Mouse (Mus musculus): ENCODE data around the gene Tex2. TPM values are rescaled to one million over a fixed set of nuclear protein-coding genes. Genes with fewer than 3 reads are reported as not detected.

The Tex2 gene
- polyA plus RNA-seq, 1 experiment from 2014 or later = 9.2 TPM

DNA sequence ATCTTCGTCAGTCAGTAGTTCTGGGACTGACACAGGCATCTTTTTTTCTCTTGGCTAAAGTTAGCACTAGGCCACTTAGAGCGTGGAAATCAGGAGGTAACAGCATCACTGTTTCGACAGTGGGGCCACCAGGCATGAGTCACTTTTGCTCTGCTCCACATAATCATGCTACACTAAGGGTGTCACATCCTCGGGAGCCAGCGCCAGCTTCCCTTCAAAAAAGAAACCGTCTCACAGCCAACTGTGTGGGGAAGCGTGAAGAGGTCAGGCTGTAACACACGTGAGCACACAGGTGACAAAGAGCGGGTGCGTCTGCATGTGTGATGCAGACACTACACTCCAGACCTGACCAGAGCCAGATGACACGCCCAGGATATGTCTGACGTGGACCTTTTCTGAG lies 49.0 kb downstream of the Tex2 start:
- no peaks in the 10 kb centered on the region for H3K9me3 ChIP-seq (replicated peaks)
- peaks cover 36% of the 10 kb centered on the region for H3K36me3 ChIP-seq (replicated peaks)
- WGBS (ENCODE audit: insufficient replicate concordance) = 67% methylated on average over 12 of the region's 12 CpGs
- H3K9ac ChIP-seq = no peak overlapping the region
- H3K27ac ChIP-seq (replicated peaks) = no peak overlapping the region
- H3K4me2 ChIP-seq = no peak overlapping the region
- H3K4me3 ChIP-seq (replicated peaks) = no peak overlapping the region
- no peak for ATAC-seq (ENCODE audit: insufficient read depth)
- H3K4me1 ChIP-seq (replicated peaks) = peaks cover 7% of the 10 kb centered on the region; the same call in 1 of the 2 replicates
- no peaks in the 10 kb centered on the region for H3K27me3 ChIP-seq

DNA sequence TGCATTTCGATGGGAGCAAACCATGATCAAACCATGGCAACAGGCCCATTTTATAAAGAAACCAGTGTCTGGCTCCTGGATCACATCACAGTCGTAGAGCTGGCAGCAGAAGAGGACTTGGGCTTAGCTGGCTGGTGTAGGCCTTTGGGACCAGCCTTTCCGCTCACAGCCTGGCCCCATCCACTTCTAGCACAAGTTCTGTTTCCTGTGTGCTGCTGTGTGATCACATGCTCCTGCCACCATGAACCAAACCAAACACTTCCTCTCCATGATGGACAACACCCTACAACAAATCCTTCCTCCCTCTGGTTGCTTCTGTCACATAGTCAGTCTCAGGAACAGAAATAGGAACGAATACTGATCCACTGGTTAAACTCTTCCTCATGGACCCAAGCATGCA lies 50.5 kb downstream of the Tex2 start:
- Histone ChIP-seq H3K4me1 (replicated peaks) (peaks cover 16% of the 10 kb centered on the region), H3K9ac (no peak overlapping the region), H3K4me2 (no peak overlapping the region), H3K36me3 (replicated peaks) (peaks cover 29% of the 10 kb centered on the region), H3K27ac (replicated peaks) (no peak overlapping the region), H3K4me3 (replicated peaks) (no peak overlapping the region), H3K27me3 (no peaks in the 10 kb centered on the region), H3K9me3 (replicated peaks) (no peaks in the 10 kb centered on the region)
- WGBS (ENCODE audit: insufficient replicate concordance) = 58% methylated on average over 4 of the region's 4 CpGs
- no peak for ATAC-seq (ENCODE audit: insufficient read depth)

DNA sequence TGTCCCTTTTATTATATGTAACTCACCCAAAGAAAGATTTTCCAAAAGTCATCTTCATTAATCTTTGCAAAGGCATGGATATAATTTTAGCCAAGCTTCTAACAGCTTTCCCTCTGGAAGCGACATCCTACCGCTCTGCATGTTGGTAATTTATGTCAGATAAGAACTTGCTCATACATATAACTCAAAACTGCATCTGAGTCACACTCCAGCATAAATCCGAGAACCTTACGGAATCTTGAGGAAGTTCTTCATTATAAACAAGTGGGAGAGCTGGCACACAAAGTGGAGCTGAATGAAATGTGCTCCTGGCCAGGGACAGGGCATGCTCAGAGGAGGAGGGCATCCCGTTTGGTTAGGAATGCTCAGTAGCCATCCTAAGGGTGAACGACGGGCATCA lies 53.5 kb downstream of the Tex2 start:
- no peak overlapping the region for H3K4me3 ChIP-seq (replicated peaks)
- no peak for ATAC-seq (ENCODE audit: insufficient read depth)
- H3K27me3 ChIP-seq = no peaks in the 10 kb centered on the region
- WGBS (ENCODE audit: insufficient replicate concordance) = 83% methylated on average over 7 of the region's 7 CpGs
- H3K4me2 ChIP-seq = no peak overlapping the region
- H3K27ac ChIP-seq (replicated peaks) = no peak overlapping the region
- no peaks in the 10 kb centered on the region for H3K9me3 ChIP-seq (replicated peaks)
- H3K4me1 ChIP-seq (replicated peaks) = peaks cover 45% of the 10 kb centered on the region
- H3K36me3 ChIP-seq (replicated peaks) = 0 out of 2 replicates have a peak, but pooled peaks cover 12% of the 10 kb centered on the region
- H3K9ac ChIP-seq = no peak overlapping the region

DNA sequence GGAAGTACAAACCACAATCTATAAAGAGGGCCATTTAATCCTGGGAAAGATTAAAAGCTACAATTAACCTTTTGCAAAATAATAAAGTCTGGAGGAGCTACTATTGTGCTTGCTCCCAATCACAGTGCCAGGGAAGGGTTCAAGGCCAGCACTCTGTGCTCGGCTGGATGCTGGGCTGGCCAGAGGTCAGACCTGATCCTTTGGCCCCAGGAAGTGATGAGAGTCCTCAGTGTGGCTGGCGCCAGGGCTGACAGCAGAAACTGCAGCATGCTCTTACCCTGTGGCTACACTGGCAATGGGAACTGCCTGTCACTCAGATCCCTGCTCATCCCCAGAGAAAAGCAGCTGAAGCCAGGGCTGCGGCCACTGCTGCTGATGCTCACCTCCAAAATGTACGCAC lies 55.2 kb downstream of the Tex2 start:
- no peaks in the 10 kb centered on the region for H3K27me3 ChIP-seq
- H3K4me1 ChIP-seq (replicated peaks) = peaks cover 43% of the 10 kb centered on the region
- no peak overlapping the region for H3K4me3 ChIP-seq (replicated peaks)
- no peaks in the 10 kb centered on the region for H3K9me3 ChIP-seq (replicated peaks)
- no peak overlapping the region for H3K9ac ChIP-seq
- H3K36me3 ChIP-seq (replicated peaks) = 0 out of 2 replicates have a peak, but pooled peaks cover 12% of the 10 kb centered on the region
- WGBS (ENCODE audit: insufficient replicate concordance) = 73% methylated on average over 4 of the region's 4 CpGs
- no peak overlapping the region for H3K4me2 ChIP-seq
- H3K27ac ChIP-seq (replicated peaks) = no peak overlapping the region
- peak; percentile 17; the same call in 1 of the 2 replicates for ATAC-seq (ENCODE audit: insufficient read depth)

DNA sequence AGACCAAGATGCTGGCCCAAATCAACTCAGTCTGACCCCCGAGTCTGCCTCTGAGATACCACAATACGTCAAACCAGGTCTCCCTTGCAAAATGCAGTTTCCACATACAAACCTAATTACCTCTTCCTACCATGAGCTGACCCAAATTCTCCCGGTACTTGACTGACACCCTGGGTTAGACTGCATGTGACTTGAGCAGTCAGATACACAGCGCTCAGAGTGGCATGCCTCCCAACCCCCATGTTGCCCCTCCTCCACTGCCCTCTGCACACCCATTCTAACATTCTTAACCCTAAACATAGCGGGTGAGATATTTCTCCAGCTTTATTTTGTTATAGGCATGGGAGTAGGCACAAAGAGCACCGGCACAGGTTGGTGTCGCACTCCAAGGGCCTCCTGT lies 55.8 kb downstream of the Tex2 start:
- H3K4me1 ChIP-seq (replicated peaks) = peaks cover 40% of the 10 kb centered on the region
- 71% methylated on average over 7 of the region's 7 CpGs for WGBS (ENCODE audit: insufficient replicate concordance)
- H3K27ac ChIP-seq (replicated peaks) = peak overlapping the region; percentile 33; the same call in 1 of the 2 replicates

DNA sequence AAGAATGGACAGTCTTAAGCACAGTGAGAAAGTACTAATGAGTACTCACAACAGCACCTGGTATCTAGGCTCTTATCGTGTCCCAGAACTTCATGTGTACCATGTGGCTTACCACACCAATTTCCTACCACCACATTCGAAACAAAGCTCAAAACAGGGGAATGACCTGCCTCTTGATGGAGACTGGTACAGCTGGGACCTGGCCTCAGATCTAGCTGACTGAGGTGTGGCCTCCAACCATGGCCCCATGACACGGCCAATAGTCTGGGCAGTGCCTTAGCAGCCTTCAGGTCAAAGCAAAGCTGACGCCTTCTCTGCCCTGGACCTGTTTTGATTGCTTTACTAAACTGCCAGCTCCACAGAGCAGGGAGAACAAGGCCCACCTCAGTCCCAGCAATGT lies 56.5 kb downstream of the Tex2 start:
- H3K27ac ChIP-seq (replicated peaks) = peak overlapping the region; percentile 69
- 21% methylated on average over 4 of the region's 4 CpGs for WGBS (ENCODE audit: insufficient replicate concordance)
- no peak overlapping the region for H3K4me3 ChIP-seq (replicated peaks)
- H3K36me3 ChIP-seq (replicated peaks) = 0 out of 2 replicates have a peak, but pooled peaks cover 12% of the 10 kb centered on the region
- ATAC-seq (ENCODE audit: insufficient read depth) = no peak
- no peaks in the 10 kb centered on the region for H3K9me3 ChIP-seq (replicated peaks)
- H3K4me1 ChIP-seq (replicated peaks) = peaks cover 40% of the 10 kb centered on the region
- no peaks in the 10 kb centered on the region for H3K27me3 ChIP-seq
- H3K4me2 ChIP-seq = no peak overlapping the region
- H3K9ac ChIP-seq = no peak overlapping the region

More for the DNA sequence above, 55.8 kb downstream of the Tex2 start:
- Histone ChIP-seq H3K27me3 (no peaks in the 10 kb centered on the region), H3K9me3 (replicated peaks) (no peaks in the 10 kb centered on the region), H3K9ac (no peak overlapping the region), H3K4me3 (replicated peaks) (no peak overlapping the region), H3K36me3 (replicated peaks) (0 out of 2 replicates have a peak, but pooled peaks cover 12% of the 10 kb centered on the region), H3K4me2 (no peak overlapping the region)
- no peak for ATAC-seq (ENCODE audit: insufficient read depth)

DNA sequence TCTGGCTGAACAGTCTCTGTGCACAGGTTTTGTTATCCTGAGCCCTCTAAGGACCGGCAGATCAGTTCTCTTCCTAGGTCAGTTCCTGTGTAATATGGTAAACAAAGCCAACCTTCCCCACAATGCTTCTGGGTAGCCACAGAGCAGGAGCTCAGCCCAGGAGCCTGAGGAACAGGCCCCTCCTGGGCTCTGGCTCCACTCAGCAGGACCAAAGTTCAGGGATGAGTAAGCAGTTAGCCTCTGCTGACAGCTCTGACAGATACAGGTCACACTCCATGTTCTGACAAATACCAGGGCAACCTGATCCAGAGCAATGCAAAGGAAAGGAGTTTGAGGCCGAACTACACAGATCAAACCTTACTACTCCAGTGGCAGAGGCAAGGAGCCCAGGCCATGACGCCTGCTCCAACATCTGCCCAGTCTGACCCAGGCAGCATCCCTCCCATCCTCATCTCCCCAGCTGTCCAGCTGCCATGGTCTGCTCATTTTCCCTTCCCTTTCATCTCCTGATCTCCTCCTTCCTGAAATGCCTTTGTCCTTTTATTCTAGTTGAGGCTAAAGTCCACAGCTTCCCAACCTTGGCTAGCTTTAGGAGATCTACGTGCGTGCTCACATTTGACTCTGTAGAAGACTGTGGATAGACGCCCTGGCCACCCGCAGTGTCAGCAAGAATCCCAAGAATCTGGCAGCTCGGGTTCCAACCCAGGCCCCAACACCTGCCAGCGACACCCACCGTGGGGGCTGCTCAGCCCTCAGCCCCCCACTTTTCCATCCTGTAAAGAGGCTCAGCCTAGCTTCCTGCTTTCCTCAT lies 57.2 kb downstream of the Tex2 start:
- Histone ChIP-seq H3K4me1 (replicated peaks) (peaks cover 40% of the 10 kb centered on the region), H3K9ac (no peak overlapping the region), H3K4me2 (no peak overlapping the region), H3K36me3 (replicated peaks) (peaks cover 14% of the 10 kb centered on the region; the same call in 1 of the 2 replicates), H3K9me3 (replicated peaks) (no peaks in the 10 kb centered on the region), H3K27ac (replicated peaks) (peak overlapping the region; percentile 69), H3K4me3 (replicated peaks) (no peak overlapping the region), H3K27me3 (no peaks in the 10 kb centered on the region)
- 59% methylated on average over 10 of the region's 10 CpGs for WGBS (ENCODE audit: insufficient replicate concordance)
- peak; percentile 77 for ATAC-seq (ENCODE audit: insufficient read depth)

DNA sequence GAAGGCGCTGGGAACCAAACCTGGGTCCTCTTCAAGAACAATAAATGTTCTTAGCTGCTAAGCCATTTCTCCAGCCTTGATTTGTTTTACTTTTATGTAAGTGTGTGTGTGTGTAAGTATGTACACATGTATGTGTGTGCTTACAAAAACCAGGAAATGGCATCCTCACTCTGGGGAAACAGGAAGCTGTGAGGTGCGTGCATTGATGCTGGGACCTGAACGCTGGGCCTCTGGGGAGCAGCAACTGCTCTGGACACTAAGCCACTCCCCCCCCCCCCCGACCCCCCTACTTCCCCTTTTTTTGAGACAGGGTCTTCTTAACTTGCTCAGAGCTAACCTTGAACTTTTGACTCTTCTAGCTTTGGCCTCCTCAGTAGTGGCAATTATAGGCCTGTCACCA lies 62.8 kb downstream of the Tex2 start:
- Histone ChIP-seq H3K4me3 (replicated peaks) (no peak overlapping the region), H3K36me3 (replicated peaks) (peaks cover 37% of the 10 kb centered on the region), H3K4me1 (replicated peaks) (peaks cover 8% of the 10 kb centered on the region), H3K9me3 (replicated peaks) (no peaks in the 10 kb centered on the region), H3K27me3 (no peaks in the 10 kb centered on the region), H3K9ac (no peak overlapping the region), H3K4me2 (no peak overlapping the region), H3K27ac (replicated peaks) (no peak overlapping the region)
- 65% methylated on average over 4 of the region's 4 CpGs for WGBS (ENCODE audit: insufficient replicate concordance)
- no peak for ATAC-seq (ENCODE audit: insufficient read depth)

DNA sequence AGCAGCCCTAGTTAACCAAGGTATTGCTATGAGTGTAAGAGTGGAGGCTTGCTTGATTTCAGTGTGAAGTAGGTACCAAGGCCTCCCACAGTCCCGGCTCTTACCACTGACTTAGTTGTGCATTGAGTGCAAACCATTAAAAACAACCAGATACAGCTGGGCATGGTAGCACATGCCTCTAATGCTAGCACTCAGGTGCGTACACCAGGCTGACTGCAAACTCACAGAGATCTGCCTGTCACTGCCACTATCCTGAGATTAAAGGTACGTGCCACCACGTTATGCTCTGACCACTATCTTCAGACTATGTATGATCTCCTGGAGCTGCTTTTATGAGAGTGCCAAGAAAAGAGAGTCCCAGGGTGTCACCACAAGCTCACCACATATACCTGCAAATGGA lies 67.1 kb downstream of the Tex2 start:
- 0 out of 2 replicates have a peak, but pooled peaks cover 9% of the 10 kb centered on the region for H3K4me1 ChIP-seq (replicated peaks)
- no peak for ATAC-seq (ENCODE audit: insufficient read depth)
- no peaks in the 10 kb centered on the region for H3K27me3 ChIP-seq
- H3K4me2 ChIP-seq = no peak overlapping the region
- peaks cover 60% of the 10 kb centered on the region for H3K36me3 ChIP-seq (replicated peaks)
- no peak overlapping the region for H3K27ac ChIP-seq (replicated peaks)
- H3K9ac ChIP-seq = no peak overlapping the region
- WGBS (ENCODE audit: insufficient replicate concordance) = 85% methylated on average over 4 of the region's 4 CpGs
- H3K9me3 ChIP-seq (replicated peaks) = no peaks in the 10 kb centered on the region
- H3K4me3 ChIP-seq (replicated peaks) = no peak overlapping the region

DNA sequence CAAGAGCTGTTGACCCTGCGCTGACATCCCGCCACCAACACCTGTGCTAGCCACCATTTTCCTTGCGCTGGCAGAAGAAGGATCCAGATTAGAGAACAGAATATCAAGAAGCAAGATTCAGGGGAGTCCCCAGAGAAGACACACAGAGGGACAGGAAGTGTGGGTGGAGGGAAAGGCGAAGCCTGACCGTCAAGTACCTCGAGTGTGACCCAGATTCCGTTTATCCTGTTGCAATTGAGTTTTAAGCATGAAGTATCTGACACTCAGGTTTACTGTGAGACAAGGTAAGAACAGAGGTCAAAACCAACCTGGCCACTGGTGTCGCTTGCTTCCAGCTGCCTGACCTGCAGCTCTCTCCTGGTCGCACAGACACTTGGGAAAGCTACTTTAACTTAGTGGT lies 68.3 kb downstream of the Tex2 start:
- H3K4me2 ChIP-seq = no peak overlapping the region
- ATAC-seq (ENCODE audit: insufficient read depth) = no peak
- H3K36me3 ChIP-seq (replicated peaks) = peaks cover 55% of the 10 kb centered on the region
- no peak overlapping the region for H3K9ac ChIP-seq
- no peaks in the 10 kb centered on the region for H3K9me3 ChIP-seq (replicated peaks)
- H3K27ac ChIP-seq (replicated peaks) = no peak overlapping the region
- peaks cover 12% of the 10 kb centered on the region for H3K4me1 ChIP-seq (replicated peaks)
- no peaks in the 10 kb centered on the region for H3K27me3 ChIP-seq
- 73% methylated on average over 9 of the region's 9 CpGs for WGBS (ENCODE audit: insufficient replicate concordance)
- no peak overlapping the region for H3K4me3 ChIP-seq (replicated peaks)

DNA sequence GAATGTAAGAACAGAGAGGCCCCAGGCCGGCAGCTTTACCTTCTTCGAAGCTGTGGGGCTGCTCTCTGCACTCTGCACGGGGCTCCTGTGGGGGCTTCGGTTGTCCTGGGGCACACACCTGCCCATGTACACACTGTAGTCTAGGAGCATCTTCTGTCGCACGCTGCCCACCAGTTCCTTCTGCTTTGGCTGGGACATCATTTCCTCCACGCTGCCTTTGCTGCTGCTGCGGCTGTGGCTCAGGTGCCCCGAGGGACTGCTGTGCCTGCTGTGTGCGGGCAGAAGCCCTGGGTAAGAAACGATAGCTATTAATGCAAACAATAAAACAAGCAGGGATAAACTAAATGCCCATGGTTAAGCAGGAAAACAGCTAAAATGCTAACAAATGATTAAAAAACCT lies 69.1 kb downstream of the Tex2 start:
- H3K4me3 ChIP-seq (replicated peaks) = no peak overlapping the region
- 82% methylated on average over 11 of the region's 11 CpGs for WGBS (ENCODE audit: insufficient replicate concordance)
- ATAC-seq (ENCODE audit: insufficient read depth) = no peak
- H3K9me3 ChIP-seq (replicated peaks) = no peaks in the 10 kb centered on the region
- H3K4me2 ChIP-seq = no peak overlapping the region
- no peaks in the 10 kb centered on the region for H3K27me3 ChIP-seq
- peaks cover 55% of the 10 kb centered on the region for H3K36me3 ChIP-seq (replicated peaks)
- H3K4me1 ChIP-seq (replicated peaks) = peaks cover 12% of the 10 kb centered on the region
- H3K9ac ChIP-seq = no peak overlapping the region
- no peak overlapping the region for H3K27ac ChIP-seq (replicated peaks)

Data from liver, embryonic 15.5 days (tissue).